Comparison of ENCODE assay signal across 19 mouse cellular contexts in genomic region chr9:37917540-37917939, GRCm38 (mm10). TPM values are rescaled to one million over a fixed set of nuclear protein-coding genes. Genes with fewer than 3 reads are reported as not detected.
A peak's percentile ranks its signal among the peaks of the same experiment; 100 is the strongest.
DNase-seq lines count a peak whose midpoint lies in the region; TF ChIP-seq lines count a peak whose summit lies in the region.
"Had no signal": no experiment of that assay in that cellular context is flagged by ENCODE, and none has a peak within 500 bp of the region (broad histone marks: within the 10 kb centered on the region; RNA-seq: fewer than 3 reads in every experiment).

Gene Olfr878, plus strand, starts transcription at chr9:37917840.

- H3K27ac ChIP-seq in left cerebral cortex, adult 2 months: peak within 1 kb of the TSS; percentile 32

- no peak within 1 kb of the TSS for H3K4me3 ChIP-seq in left cerebral cortex, adult 2 months

- no peak for DNase-seq in left cerebral cortex, adult 2 months (ENCODE audit: extremely low spot score in 1 of 2, low spot score in 2 of 2)
- DNase-seq in left cerebral cortex, postnatal 36 days (ENCODE audit: low spot score in 2 of 2): no peak
- DNase-seq: adrenal gland, adult 2 months; adrenal gland, adult 8-10 months; adrenal gland, postnatal 10 days; adrenal gland, postnatal 14 days; adrenal gland, postnatal 25 days; adrenal gland, postnatal 36 days; B cell, adult 2 months; cerebellum, adult 11 months; cerebellum, adult 11-12 months; cerebellum, adult 18-20 months; cerebellum, adult 2 months had no signal

- intact Hi-C loops in left cerebral cortex, adult 2 months (cut with DNase I): loop anchor here (5.0 kb wide), 1 partner anchor 105 kb away; no protein-coding TSS in a partner anchor
- intact Hi-C loops in left cerebral cortex, postnatal 36 days (cut with DNase I): no loop called here

- TF ChIP-seq CTCF in left cerebral cortex, adult 2 months (IDR thresholded peaks at IDR 0.05): no peak

RNA-seq across cellular contexts. Expression of gene Olfr878, which starts in this region (rescaled TPM):
- under 1 TPM; 0.23 to 0.36 TPM for total RNA-seq in left cerebral cortex, adult 2 months (2021)
- total RNA-seq in left cerebral cortex, postnatal 36 days (2021): not detected
- total RNA-seq: adrenal gland, adult 18-20 months; adrenal gland, adult 2 months; adrenal gland, adult 8-10 months; adrenal gland, postnatal 10 days; adrenal gland, postnatal 14 days; adrenal gland, postnatal 25 days; adrenal gland, postnatal 36 days; adrenal gland, postnatal 4 days; CH12.LX; ES-E14; G1E; MEL had no signal
